Mouse (Mus musculus) heart, postnatal 0 days (tissue): Measurements from ENCODE around the gene Luc7l3.

Experiments
- CTCF ChIP-seq: IDR thresholded peaks from 2 replicates; pipeline ENCODE4 v1.5.1; 2016; ENCODE audit warnings: antibody characterized with exemption, control low read depth, low read depth
- EP300 ChIP-seq: IDR thresholded peaks from 2 replicates; pipeline ENCODE4 v1.6.1; 2016; ENCODE audit warnings: antibody characterized with exemption, low read depth

DNA sequence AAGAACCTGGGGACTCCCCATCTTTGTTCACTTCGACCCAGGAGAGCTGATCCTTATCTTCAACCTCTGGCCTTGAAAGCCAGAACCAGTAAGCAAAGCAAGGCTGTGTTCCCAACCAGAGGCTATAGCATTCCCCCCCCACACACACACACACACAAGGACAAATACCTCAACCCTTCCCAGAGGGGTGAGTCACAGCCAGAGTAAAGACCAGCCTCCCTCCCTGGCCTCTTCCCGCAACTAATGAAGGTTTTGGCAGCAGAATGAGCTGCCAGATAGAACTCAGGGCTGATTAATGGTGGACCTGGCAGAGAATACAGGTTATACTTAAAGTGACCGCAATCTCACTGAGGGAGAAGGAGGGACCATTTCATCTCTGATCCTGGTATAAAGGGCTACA is 24.8 kb upstream of the Luc7l3 start:
- TF ChIP-seq CTCF (no peak), EP300 (no peak)
